Mouse (Mus musculus) heart, adult 11 months (tissue): ENCODE measurements around the gene Hist1h4n.
A peak's percentile ranks its signal among the peaks of the same experiment; 100 is the strongest.
"Not testable (repeated sequence)": the region's sequence is repeated elsewhere in the genome, so short reads cannot be mapped to it uniquely, and the experiment has no call there.

Source experiments
- DNase-seq: peaks from one replicate; pipeline ENCODE4 v3.0.0; 2022

Hist1h4n gene

DNA sequence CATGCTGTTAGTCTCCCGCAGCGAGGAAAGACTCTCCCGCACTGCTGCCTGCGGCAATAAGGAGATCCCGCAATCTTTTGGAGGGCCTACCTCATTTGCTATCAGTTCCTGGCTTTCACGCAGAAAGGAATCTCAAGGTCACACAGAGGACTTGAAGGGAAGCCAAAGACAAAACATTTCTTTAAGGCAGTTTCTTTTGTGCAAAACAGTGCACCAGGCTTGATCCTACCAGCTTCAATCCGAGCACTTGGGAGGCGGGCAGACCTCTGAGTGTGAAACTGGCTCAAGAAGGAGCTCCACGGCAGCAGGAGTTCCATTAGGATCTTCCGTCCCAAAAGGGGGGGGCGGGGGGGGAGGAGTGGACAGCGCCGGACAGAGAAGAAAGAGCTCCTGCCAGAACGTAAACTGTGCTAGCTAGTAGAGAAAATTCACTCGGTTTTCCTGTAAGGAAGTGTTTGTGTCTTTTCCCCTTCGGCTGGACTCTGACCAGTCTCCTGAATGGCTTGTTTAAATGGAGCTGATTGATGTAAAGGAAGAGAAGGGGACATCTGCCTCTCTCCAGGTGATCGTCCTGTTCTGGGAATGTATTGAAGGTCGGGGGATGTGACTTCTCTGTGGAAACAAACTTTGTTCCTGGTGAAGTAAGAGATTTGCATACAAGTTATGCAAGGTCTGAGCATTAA is 41.3 kb downstream of the Hist1h4n start:
- peak; percentile 75 for DNase-seq

DNA sequence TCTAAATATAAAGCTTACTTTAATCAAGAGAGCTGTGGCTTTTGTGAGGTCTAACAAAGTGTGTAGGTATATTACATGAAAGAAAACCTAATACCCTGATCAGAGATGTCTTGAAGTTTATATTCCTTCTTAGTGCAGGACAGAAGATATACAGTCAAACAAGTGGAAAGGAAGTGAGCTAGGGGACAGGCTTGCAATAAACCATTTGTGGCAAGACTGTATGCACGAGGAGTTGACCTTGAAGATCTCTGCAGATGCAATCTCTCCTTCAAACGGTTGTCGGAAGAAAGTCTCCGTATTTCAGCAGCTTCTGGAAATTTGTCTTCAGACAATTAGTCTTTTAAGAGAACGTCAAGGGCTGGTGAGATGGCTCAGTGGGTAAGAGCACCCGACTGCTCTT is 42.1 kb downstream of the Hist1h4n start:
- no peak for DNase-seq

DNA sequence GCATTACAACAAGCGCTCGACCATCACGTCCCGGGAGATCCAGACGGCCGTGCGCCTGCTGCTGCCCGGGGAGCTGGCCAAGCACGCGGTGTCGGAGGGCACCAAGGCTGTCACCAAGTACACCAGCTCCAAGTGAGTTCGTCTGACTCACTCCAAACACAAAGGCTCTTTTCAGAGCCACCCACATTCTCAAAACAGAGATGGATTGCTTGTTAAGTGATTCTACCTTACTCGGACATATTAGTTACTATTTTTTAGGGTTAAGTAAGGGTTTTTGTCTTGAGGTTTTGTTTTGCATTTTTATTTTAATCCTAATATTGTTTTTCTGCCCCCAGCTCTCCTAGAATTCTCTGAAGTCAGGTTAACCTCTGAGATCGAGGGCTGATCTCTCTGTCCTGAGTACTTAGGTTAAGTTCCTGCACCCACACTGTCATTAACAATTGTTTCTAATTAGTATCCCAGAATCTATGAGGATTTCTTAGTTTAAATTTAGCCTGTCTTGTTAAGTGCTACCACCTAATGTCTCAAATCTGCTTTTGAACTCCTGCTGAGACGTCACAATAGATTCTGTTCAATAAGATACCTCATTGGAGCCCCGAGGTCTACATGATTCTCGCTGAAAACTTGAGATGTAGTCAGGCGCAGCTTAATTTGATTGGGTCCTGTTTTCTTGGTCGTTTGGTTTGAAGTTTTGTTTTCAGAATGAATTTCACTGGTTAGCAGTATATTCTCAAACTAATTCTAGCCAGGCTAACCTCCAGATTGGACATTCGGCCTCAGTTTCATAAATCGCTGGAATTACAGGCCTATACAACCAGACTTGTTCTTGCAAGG is 44.0 kb downstream of the Hist1h4n start:
- DNase-seq, result no peak

DNA sequence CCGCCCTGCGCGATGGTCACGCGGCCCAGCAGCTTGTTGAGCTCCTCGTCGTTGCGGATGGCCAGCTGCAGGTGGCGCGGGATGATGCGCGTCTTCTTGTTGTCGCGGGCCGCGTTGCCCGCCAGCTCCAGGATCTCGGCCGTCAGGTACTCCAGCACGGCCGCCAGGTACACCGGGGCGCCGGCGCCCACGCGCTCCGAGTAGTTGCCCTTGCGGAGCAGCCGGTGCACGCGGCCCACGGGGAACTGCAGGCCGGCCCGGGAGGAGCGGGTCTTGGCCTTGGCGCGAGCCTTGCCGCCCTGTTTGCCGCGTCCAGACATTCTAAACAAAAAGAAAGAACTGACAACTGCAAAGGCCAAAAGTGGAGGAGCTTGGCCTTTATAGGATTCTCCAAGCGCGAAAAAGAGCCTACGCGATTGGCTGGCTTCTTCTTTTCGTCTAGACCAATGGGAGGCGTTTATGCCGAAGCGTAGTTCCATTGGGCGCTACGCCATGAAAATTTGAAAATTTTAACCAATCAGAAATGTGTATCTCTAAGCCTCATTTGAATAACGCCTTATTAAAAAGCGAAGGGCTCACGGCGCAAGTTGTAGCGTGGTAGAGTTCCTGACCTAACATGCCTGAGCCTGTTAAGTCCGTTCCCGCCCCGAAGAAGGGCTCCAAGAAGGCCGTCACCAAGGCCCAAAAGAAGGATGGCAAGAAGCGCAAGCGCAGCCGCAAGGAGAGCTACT is 44.9 kb downstream of the Hist1h4n start, which contains the start of the genes Hist1h2an and Hist1h2bp:
Hist1h2an (minus strand) TSS at position 320 of the 731 bp plus-strand sequence.
Hist1h2bp (plus strand) TSS at position 563 of the 731 bp plus-strand sequence.
- DNase-seq, result peak; percentile 99

DNA sequence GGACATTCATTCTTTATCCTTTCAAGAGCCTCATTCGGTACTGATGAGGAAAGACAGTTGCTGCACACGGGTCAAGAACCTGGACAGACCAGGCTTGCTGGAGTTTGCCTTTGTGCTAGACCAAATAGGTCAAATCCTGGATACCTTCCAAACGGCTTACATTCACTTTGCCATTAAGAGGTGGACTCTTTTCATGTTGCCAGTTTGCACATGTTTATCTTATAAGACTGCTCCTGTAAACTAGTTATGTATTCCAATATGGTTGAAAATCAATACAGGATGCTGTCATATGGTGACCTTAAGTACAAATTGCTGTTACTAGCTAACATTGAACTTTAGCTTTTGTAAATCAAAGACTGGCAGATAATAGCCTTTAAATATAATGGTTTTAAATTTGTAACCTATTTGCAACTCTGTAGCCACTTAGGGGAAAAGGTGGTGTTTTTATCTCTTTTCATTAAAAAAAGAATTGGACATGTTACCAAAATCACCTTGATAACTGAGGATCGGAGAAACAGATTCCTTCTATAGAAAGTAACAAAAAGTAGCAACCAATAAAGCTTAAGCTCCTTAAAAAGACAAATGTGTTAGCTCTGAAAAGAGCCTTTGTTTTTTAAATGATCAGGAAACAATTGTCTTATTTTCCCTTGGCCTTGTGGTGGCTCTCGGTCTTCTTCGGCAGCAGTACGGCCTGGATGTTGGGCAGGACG is 45.7 kb downstream of the Hist1h4n start:
- peak; percentile 30 for DNase-seq

DNA sequence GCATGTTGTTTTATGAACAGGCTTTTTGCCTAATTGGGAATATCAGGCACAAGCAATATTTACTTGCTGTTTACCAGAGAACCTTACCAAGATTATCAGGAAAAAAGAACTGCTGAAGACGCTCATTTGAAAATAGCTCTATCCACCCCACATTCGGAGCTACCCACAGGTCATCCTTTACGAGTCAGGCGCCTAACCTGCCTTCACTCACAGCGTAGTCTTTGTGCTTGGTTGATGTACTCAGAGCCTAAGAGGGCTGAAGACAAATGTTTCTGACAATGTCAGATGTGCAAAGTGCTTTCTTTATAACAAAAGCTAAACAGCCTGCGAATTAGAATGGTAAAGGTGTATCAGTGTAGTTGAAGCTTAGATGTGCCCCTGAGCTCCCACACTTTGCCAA is 47.7 kb downstream of the Hist1h4n start:
- DNase-seq, result peak; percentile 36

DNA sequence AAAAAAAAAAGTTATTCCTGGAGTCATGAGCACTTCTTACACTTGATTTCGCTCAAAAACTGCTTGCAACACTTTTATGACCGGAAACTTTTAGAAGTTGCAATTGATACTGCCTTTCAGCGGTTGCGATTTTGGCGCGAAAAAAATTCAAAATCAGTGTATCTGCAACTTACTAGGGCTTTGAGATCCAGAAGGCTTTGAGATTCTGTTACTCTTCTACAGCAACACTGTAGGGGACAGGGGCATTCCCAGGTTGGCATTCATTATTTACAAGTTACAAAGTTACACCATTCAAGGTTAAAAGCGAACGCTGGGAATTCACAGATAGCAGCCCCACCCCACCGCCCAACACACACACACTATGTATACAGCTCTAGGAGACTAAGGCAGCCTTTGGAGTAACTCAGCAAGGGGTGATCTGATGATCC is 48.2 kb downstream of the Hist1h4n start:
- DNase-seq, result peak; percentile 79

DNA sequence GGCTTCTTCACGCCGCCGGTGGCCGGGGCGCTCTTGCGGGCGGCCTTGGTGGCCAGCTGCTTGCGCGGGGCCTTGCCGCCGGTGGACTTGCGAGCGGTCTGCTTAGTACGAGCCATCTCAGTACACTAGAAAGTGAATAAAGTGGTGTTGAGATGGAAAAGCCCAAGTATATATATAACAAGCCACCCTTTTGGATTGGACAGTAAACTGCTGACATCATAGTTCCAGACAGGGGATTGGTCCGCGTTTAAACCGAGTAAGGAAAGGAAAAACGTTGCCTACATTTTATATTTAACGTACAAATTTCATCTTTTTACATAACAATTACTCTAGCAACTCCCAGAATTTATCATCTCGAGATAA is 48.8 kb downstream of the Hist1h4n start, which contains the start of gene Hist1h3i:
Hist1h3i (minus strand) TSS at position 116 of the 363 bp plus-strand sequence.
- peak; percentile 98 for DNase-seq

DNA sequence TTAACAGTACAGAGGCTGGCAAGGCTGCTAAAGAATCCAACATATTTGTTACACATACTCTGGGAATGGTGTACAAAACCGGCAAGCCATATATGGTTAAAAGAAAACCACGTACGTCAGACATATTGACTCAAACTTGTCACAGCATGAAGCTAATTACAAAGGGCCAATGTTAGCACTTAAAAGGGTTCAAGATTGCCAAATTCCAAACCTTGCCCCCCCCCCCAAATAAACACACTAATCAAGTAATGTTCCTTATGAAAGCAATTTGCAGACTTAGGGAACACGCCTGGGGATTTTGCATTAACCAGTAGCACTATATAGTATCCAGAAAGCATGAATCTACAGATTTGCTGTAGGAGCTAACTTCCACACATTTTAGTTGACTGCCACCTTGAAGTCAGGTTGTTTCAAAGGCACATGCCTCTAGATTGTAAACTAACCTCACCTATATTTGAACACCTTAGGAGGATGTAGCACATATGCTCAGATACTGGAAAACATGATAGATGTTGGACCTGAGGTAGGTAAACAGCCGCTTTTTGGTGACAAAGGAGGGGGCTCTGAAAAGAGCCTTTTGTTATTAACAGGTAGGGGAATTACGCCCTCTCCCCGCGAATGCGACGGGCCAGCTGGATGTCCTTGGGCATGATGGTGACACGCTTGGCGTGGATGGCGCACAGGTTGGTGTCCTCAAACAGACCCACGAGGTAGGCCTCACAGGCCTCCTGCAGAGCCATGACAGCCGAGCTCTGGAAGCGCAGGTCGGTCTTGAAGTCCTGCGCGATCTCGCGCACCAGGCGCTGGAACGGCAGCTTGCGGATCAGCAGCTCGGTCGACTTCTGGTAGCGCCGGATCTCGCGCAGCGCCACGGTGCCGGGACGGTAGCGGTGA is 49.4 kb downstream of the Hist1h4n start:
- not testable (repeated sequence) for DNase-seq
